Mouse (Mus musculus) brain, embryonic 14.5 days (tissue): ENCODE data around the gene Cox10. TPM values are rescaled to one million over a fixed set of nuclear protein-coding genes. Genes with fewer than 3 reads are reported as not detected.

Source experiments
- DNase-seq: peaks from one replicate; pipeline ENCODE4 v3.0.0-alpha.2; 2011; ENCODE audit warnings: low read depth
- CTCF ChIP-seq: fragments of 200-500 bp; IDR thresholded peaks from 2 replicates; pipeline ENCODE4 v1.5.1; 2012; ENCODE audit warnings: inconsistent platforms, mild to moderate bottlenecking, moderate library complexity, borderline replicate concordance; ENCODE audit not compliant: insufficient read depth, insufficient read length; ENCODE audit errors: extremely low read depth
- POLR2A ChIP-seq: fragments of 200-500 bp; IDR thresholded peaks from 2 replicates; pipeline ENCODE4 v1.6.1; 2012; ENCODE audit warnings: mild to moderate bottlenecking, inconsistent platforms, borderline replicate concordance; ENCODE audit not compliant: poor library complexity, insufficient read depth, insufficient read length, severe bottlenecking; ENCODE audit errors: extremely low read depth
- polyA plus RNA-seq: library from polyadenylated mRNA; depleted of rRNA; stranded (reverse); fragments of >200 nt; gene quantifications from 2 replicates; pipeline ENCODE4 v1.2.3, GENCODE M21; 2012

Gene Cox10
- polyA plus RNA-seq, 1 experiment: 16.8 TPM

GRCm38 (mm10) chr11:63943268-63943890 lies 135.9 kb downstream of the Cox10 start:
- DNase-seq: peak; percentile 24
- TF ChIP-seq CTCF (no peak), POLR2A (no peak)

GRCm38 (mm10) chr11:63942177-63942576 lies 137.1 kb downstream of the Cox10 start:
- no peak for DNase-seq
- no peak for TF ChIP-seq CTCF

GRCm38 (mm10) chr11:63936641-63937040 lies 142.6 kb downstream of the Cox10 start:
- TF ChIP-seq CTCF: no peak
- no peak for DNase-seq

GRCm38 (mm10) chr11:63926901-63927300 lies 152.4 kb downstream of the Cox10 start:
- DNase-seq: no peak
- TF ChIP-seq POLR2A (no peak), CTCF (no peak)

GRCm38 (mm10) chr11:63925161-63925582 lies 154.1 kb downstream of the Cox10 start:
- TF ChIP-seq CTCF (peak; percentile 74), POLR2A (no peak)
- DNase-seq: peak; percentile 81

GRCm38 (mm10) chr11:63924286-63924930 lies 154.9 kb downstream of the Cox10 start:
- TF ChIP-seq POLR2A (no peak), CTCF (no peak)
- DNase-seq: peak; percentile 25

GRCm38 (mm10) chr11:63923386-63923785 lies 155.9 kb downstream of the Cox10 start:
- peak; percentile 26 for DNase-seq

GRCm38 (mm10) chr11:63922091-63922621 lies 157.1 kb downstream of the Cox10 start, which contains the start of gene Hs3st3b1:
TSS of gene Hs3st3b1 (minus strand) at chr11:63922290.
- TF ChIP-seq CTCF: no peak
- TF ChIP-seq POLR2A: peak; percentile 38; the same call in 1 of the 2 replicates
- peak; percentile 99 for DNase-seq

More at GRCm38 (mm10) chr11:63923386-63923785, 155.9 kb downstream of the Cox10 start:
- no peak for TF ChIP-seq CTCF
- TF ChIP-seq POLR2A: no peak

GRCm38 (mm10) chr11:63921044-63921951 lies 158.0 kb downstream of the Cox10 start:
- TF ChIP-seq CTCF (no peak), POLR2A (no peak)
- peak; percentile 35 for DNase-seq

- peak; percentile 94 for DNase-seq
- TF ChIP-seq POLR2A: no peak
- TF ChIP-seq CTCF: peak; percentile 92
Measured at GRCm38 (mm10) chr11:63920531-63920930, 158.7 kb downstream of the Cox10 start.

- DNase-seq: peak; percentile 29
Measured at GRCm38 (mm10) chr11:63919211-63920098, 159.8 kb downstream of the Cox10 start.

More at GRCm38 (mm10) chr11:63919211-63920098, 159.8 kb downstream of the Cox10 start:
- TF ChIP-seq POLR2A (no peak), CTCF (no peak)
